Mouse (Mus musculus) retina, postnatal 1 day (tissue): ENCODE results near the gene Tcl1b2.
"Not testable (repeated sequence)": the region's sequence is repeated elsewhere in the genome, so short reads cannot be mapped to it uniquely, and the experiment has no call there.

Experiments used
- DNase-seq: peaks from one replicate; pipeline ENCODE4 v3.0.0-alpha.2; 2012

Tcl1b2 gene

GRCm38 (mm10) chr12:105174318-105174717, 28.5 kb downstream of the Tcl1b2 start:
- DNase-seq: not testable (repeated sequence)

- DNase-seq: not testable (repeated sequence)
Measured at GRCm38 (mm10) chr12:105176044-105176443, 30.2 kb downstream of the Tcl1b2 start, which contains the start of gene Tcl1b5. TSS of gene Tcl1b5 (plus strand) at chr12:105176344.

- not testable (repeated sequence) for DNase-seq
Measured at GRCm38 (mm10) chr12:105181040-105181644, 35.3 kb downstream of the Tcl1b2 start.

GRCm38 (mm10) chr12:105188980-105189379, 43.2 kb downstream of the Tcl1b2 start:
- not testable (repeated sequence) for DNase-seq

- DNase-seq: not testable (repeated sequence)
Measured at GRCm38 (mm10) chr12:105190743-105191142, 44.9 kb downstream of the Tcl1b2 start, which contains the start of gene Tcl1b3. TSS of gene Tcl1b3 (plus strand) at chr12:105191043.

GRCm38 (mm10) chr12:105199684-105200497, 54.1 kb downstream of the Tcl1b2 start:
- DNase-seq: peak; percentile 30

GRCm38 (mm10) chr12:105201657-105202056, 55.8 kb downstream of the Tcl1b2 start, which contains the start of gene Tcl1b4:
TSS of gene Tcl1b4 (plus strand) at chr12:105201957.
- not testable (repeated sequence) for DNase-seq
